Mouse (Mus musculus) small intestine, adult 2 months (tissue): Measurements from ENCODE around the gene Pgp.

Source experiments
- CTCF ChIP-seq: fragments of 200-500 bp; IDR thresholded peaks from 2 replicates; pipeline ENCODE4 v1.5.1; 2012; ENCODE audit warnings: low read depth, mild to moderate bottlenecking, control low read depth, inconsistent platforms, low read length, moderate library complexity, mixed read lengths; ENCODE audit not compliant: insufficient replicate concordance, insufficient read length; ENCODE audit errors: extremely low read depth
- POLR2A ChIP-seq: fragments of 200-500 bp; IDR thresholded peaks from 2 replicates; pipeline ENCODE4 v1.6.1; 2012; ENCODE audit warnings: low read depth, mild to moderate bottlenecking, control low read depth, inconsistent platforms, low read length, moderate library complexity

DNA sequence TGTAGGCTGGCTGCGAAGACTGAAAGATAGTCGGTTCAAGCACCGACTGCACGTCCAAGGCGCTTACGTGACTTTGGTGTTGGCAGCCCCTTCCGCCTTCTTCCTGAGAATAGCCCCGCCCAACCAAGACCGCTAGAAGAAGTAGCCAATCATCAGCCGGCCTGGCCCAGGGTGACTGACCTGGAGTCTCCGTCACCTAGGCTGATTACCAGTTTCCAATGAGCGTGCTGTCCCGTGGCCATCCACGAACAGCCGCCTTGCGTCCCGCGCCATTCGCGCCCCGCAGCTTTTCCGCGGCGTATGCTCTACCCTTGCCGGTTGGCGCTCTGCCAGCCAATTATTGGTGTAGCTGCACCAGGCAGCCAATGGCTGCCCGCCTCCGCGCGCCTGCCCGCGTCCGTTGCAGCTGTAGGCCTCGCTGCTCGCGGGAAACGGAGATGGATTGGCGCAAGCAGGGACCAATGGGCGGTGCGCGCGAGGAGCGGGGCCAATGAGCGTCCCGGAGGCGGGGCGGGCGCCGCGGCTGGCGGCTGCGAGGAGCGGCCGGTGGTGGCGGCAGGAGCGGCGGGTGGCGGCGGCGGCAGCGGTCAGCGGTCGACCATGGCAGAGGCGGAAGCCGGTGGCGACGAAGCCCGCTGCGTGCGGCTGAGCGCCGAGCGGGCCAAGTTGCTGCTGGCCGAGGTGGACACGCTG, at the start of gene Pgp, which contains the start of gene E4f1:
- no peak for TF ChIP-seq CTCF
- TF ChIP-seq POLR2A, result peak; percentile 43
